Mouse (Mus musculus) layer of hippocampus, postnatal 14 days (tissue): ENCODE data around the gene Srl. TPM values are rescaled to one million over a fixed set of nuclear protein-coding genes. Genes with fewer than 3 reads are reported as not detected.
"Not testable (repeated sequence)": the region's sequence is repeated elsewhere in the genome, so short reads cannot be mapped to it uniquely, and the experiment has no call there.

ENCODE experiments used
- DNase-seq, 2 experiments: peaks; one replicate each; pipeline ENCODE4 v3.0.0; 2021 to 2022; ENCODE audit warnings: low spot score in 2 of 2, mixed read lengths in 1 of 2
- total RNA-seq, 2 experiments: library from RNA; stranded (reverse); gene quantifications; 2 replicates each; pipeline ENCODE4 v1.2.3; 2021

Gene Srl
- total RNA-seq, 2 experiments from 2014 or later, result 24.0 to 24.2 TPM

- DNase-seq, result no peak
Measured at GRCm38 (mm10) chr16:4555555-4555954, 13.9 kb upstream of the Srl start.

GRCm38 (mm10) chr16:4552829-4553550, 11.4 kb upstream of the Srl start:
- no peak for DNase-seq

- no peak for DNase-seq
Measured at GRCm38 (mm10) chr16:4551885-4552284, 10.3 kb upstream of the Srl start.

GRCm38 (mm10) chr16:4551056-4551455, 9.4 kb upstream of the Srl start:
- DNase-seq, result peak in 1 of 2 experiments; percentile 41

GRCm38 (mm10) chr16:4548953-4549688, 7.5 kb upstream of the Srl start:
- no peak for DNase-seq

- DNase-seq, result no peak
Measured at GRCm38 (mm10) chr16:4547611-4548010, 6.0 kb upstream of the Srl start.

GRCm38 (mm10) chr16:4546838-4547237, 5.2 kb upstream of the Srl start:
- DNase-seq, result no peak

GRCm38 (mm10) chr16:4544845-4545244, 3.2 kb upstream of the Srl start:
- no peak for DNase-seq

GRCm38 (mm10) chr16:4543266-4543665, 1.6 kb upstream of the Srl start:
- no peak for DNase-seq

- DNase-seq, result no peak
Measured at GRCm38 (mm10) chr16:4542236-4542774, 689 bp upstream of the Srl start.

- DNase-seq, result no peak
Measured at GRCm38 (mm10) chr16:4541033-4541432, 583 bp downstream of the Srl start.

- DNase-seq, result no peak
Measured at GRCm38 (mm10) chr16:4540064-4540775, 1.4 kb downstream of the Srl start.

- DNase-seq, result no peak
Measured at GRCm38 (mm10) chr16:4539521-4539920, 2.1 kb downstream of the Srl start.

GRCm38 (mm10) chr16:4537616-4538358, 3.8 kb downstream of the Srl start:
- no peak for DNase-seq

- not testable (repeated sequence) for DNase-seq
Measured at GRCm38 (mm10) chr16:4527373-4527772, 14.2 kb downstream of the Srl start.

GRCm38 (mm10) chr16:4523313-4524004, 18.2 kb downstream of the Srl start:
- DNase-seq, result no peak

GRCm38 (mm10) chr16:4522879-4523278, 18.7 kb downstream of the Srl start:
- no peak for DNase-seq

- no peak for DNase-seq
Measured at GRCm38 (mm10) chr16:4521735-4522530, 19.7 kb downstream of the Srl start.

GRCm38 (mm10) chr16:4521074-4521667, 20.4 kb downstream of the Srl start:
- no peak for DNase-seq
